Mouse (Mus musculus) forebrain, embryonic 14.5 days (tissue): ENCODE results near the gene Zdhhc20. TPM values are rescaled to one million over a fixed set of nuclear protein-coding genes. Genes with fewer than 3 reads are reported as not detected.
"Not testable (repeated sequence)": the region's sequence is repeated elsewhere in the genome, so short reads cannot be mapped to it uniquely, and the experiment has no call there.

Source experiments
- ATAC-seq: fragments of 200-750 bp; cut with Nextera tagmentation; 2 replicates; pipeline ENCODE4 v1.8.0; 2017; ENCODE audit warnings: mild to moderate bottlenecking, moderate library complexity
- DNase-seq: peaks from one replicate; pipeline ENCODE4 v3.0.0-alpha.2; 2015; ENCODE audit warnings: low spot score
- H3K27ac ChIP-seq: fragments of 300-500 bp; sonication (generic); 2 replicates; pipeline ENCODE4 v1.5.1; 2014; ENCODE audit warnings: low read depth, mild to moderate bottlenecking, control low read depth, low read length, moderate library complexity
- H3K27me3 ChIP-seq: fragments of 300-500 bp; sonication (generic); replicated peaks from 2 replicates; pipeline ENCODE4 v1.6.1; 2014; ENCODE audit warnings: low read length, control low read depth, mixed read lengths; ENCODE audit not compliant: control insufficient read depth, insufficient read depth
- H3K36me3 ChIP-seq: fragments of 300-500 bp; sonication (generic); 2 replicates; pipeline ENCODE4 v1.6.1; 2014; ENCODE audit warnings: low read length, control low read depth; ENCODE audit not compliant: control insufficient read depth, insufficient read depth
- H3K4me1 ChIP-seq: fragments of 300-500 bp; sonication (generic); 2 replicates; pipeline ENCODE4 v1.6.1; 2014; ENCODE audit warnings: antibody characterized with exemption, low read length, control low read depth; ENCODE audit not compliant: control insufficient read depth, insufficient read depth
- H3K4me2 ChIP-seq: fragments of 300-500 bp; sonication (generic); 2 replicates; pipeline ENCODE4 v1.6.1; 2014; ENCODE audit warnings: mild to moderate bottlenecking, control low read depth, low read length
- H3K4me3 ChIP-seq: fragments of 300-500 bp; sonication (generic); 2 replicates; pipeline ENCODE4 v1.5.1; 2014; ENCODE audit warnings: low read depth, low read length, control low read depth
- H3K9ac ChIP-seq: fragments of 300-500 bp; sonication (generic); 2 replicates; pipeline ENCODE4 v1.6.1; 2014; ENCODE audit warnings: mild to moderate bottlenecking, low read length, control low read depth, moderate library complexity
- H3K9me3 ChIP-seq: fragments of 300-500 bp; sonication (generic); replicated peaks from 2 replicates; pipeline ENCODE4 v1.6.1; 2016; ENCODE audit warnings: low read length, control low read depth, mixed read lengths; ENCODE audit not compliant: control insufficient read depth
- WGBS: fragments of 180-500 bp; shearing (Covaris S2); extraction: QIAGEN DNeasy Blood & Tissue Kit; methylation state at CpG from one replicate; pipeline ENCODE4 v1.1.7; 2014; 5-methylcytosine and 5-hydroxymethylcytosine counted together
- polyA plus RNA-seq: library from polyadenylated mRNA; unstranded; fragments of >200 nt; fragmentation: Nextera tagmentation; extraction: Ambion mirVana; gene quantifications from 2 replicates; pipeline ENCODE4 v1.2.1, GENCODE M21; 2014

Gene Zdhhc20
- polyA plus RNA-seq, 1 experiment from 2014 or later: 29.7 TPM

DNA sequence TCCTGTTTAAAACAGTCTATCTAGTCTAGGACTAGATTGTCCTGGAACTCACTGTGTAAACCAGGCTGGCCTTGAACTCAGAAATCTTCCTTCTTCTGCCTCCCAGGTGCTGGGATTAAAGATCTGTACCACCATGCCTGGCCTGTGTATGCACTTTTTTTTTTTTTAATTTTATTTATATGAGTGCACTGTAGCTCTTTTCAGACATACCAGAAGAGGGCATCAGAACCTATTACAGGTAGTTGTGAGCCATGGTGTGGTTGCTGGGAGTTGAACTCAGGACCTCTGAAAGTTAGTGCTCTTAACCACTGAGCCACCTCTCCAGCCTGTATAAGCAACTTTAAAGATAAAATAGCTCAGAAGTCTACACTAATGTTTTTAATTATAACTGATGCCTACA, 9.0 kb downstream of the Zdhhc20 start:
- DNase-seq: no peak
- H3K4me1 ChIP-seq: no peaks in the 10 kb centered on the region
- no peak overlapping the region for H3K27ac ChIP-seq
- H3K4me3 ChIP-seq: no peak overlapping the region
- H3K27me3 ChIP-seq: no peaks in the 10 kb centered on the region
- no peaks in the 10 kb centered on the region for H3K9me3 ChIP-seq
- H3K4me2 ChIP-seq: no peak overlapping the region
- no peaks in the 10 kb centered on the region for H3K36me3 ChIP-seq
- H3K9ac ChIP-seq: no peak overlapping the region
- no peak for ATAC-seq

DNA sequence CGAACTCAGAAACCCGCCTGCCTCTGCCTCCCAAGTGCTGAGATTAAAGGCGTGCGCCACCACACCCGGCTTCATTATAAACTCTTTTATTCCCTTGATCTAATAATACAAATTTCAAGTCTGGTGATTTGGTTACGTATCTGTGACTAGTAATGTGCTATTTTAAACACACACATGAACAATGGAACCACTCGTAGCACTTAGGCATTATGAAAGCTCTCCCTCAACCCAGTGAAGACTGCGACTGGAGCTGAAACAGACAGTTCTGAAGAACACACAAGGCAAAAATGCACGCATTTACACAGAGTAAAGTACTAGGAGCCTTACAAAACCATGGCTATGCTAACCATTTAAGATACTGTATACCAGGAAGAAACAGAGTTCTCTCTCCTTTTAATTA, 12.2 kb downstream of the Zdhhc20 start:
- peaks cover 9% of the 10 kb centered on the region; the same call in 1 of the 2 replicates for H3K36me3 ChIP-seq
- no peaks in the 10 kb centered on the region for H3K4me1 ChIP-seq
- no peak overlapping the region for H3K4me2 ChIP-seq
- no peak overlapping the region for H3K4me3 ChIP-seq
- ATAC-seq: no peak
- no peak for DNase-seq
- H3K27me3 ChIP-seq: no peaks in the 10 kb centered on the region
- no peak overlapping the region for H3K27ac ChIP-seq
- no peaks in the 10 kb centered on the region for H3K9me3 ChIP-seq
- H3K9ac ChIP-seq: no peak overlapping the region
- 92% methylated on average over 9 of the region's 9 CpGs for WGBS

- ATAC-seq: no peak
- Histone ChIP-seq H3K4me3 (no peak overlapping the region), H3K27me3 (no peaks in the 10 kb centered on the region), H3K4me2 (no peak overlapping the region), H3K36me3 (peaks cover 54% of the 10 kb centered on the region), H3K9ac (no peak overlapping the region), H3K9me3 (no peaks in the 10 kb centered on the region), H3K4me1 (no peaks in the 10 kb centered on the region), H3K27ac (no peak overlapping the region)
- 90% methylated on average over 3 of the region's 3 CpGs for WGBS
- no peak for DNase-seq
Measured at GRCm38 (mm10) chr14:57866676-57867276, 23.3 kb downstream of the Zdhhc20 start.

DNA sequence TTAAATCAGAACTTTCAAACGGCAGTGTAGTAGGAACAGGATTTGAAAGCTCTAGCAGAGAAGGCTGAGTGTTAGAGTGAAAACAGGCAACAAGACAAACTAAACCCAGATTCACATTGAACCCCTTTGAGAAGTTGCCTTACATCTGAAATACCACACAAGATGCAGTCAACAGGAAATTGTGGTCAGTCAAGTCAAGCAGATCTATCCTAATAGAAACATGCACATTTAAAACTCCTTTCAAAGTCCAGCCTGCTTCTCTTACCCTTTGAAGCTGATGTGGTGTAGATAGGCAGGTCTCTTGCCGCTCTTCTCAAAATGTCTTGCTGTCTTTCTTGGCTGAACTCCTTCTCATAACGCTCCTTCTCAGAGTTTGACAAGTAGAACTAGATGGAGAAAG, 24.8 kb downstream of the Zdhhc20 start:
- no peaks in the 10 kb centered on the region for H3K9me3 ChIP-seq
- no peak overlapping the region for H3K4me2 ChIP-seq
- no peak for ATAC-seq
- H3K9ac ChIP-seq: no peak overlapping the region
- no peak overlapping the region for H3K4me3 ChIP-seq
- H3K36me3 ChIP-seq: peaks cover 64% of the 10 kb centered on the region
- H3K27ac ChIP-seq: no peak overlapping the region
- 90% methylated on average over 3 of the region's 3 CpGs for WGBS
- no peaks in the 10 kb centered on the region for H3K4me1 ChIP-seq
- H3K27me3 ChIP-seq: no peaks in the 10 kb centered on the region
- no peak for DNase-seq

DNA sequence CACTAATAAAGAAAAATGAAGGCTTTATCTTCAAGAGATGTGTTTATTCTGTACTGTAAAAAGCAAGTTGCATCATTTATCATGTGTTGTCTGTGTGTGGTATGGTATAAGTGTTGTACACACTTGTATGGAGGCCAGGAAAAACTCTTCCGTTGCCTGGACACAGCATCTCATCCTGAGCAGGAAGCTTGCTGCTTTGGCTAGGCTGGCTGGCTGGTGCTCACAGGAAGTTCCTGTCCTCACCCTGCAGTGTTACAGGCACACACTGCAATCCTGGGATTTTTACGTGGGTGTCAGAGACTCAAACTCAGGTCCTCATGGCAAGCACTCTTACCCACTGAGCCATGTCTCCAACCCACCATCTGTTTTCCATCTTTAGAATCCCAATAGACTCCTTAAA, 26.9 kb downstream of the Zdhhc20 start:
- ATAC-seq: no peak
- H3K4me2 ChIP-seq: no peak overlapping the region

DNA sequence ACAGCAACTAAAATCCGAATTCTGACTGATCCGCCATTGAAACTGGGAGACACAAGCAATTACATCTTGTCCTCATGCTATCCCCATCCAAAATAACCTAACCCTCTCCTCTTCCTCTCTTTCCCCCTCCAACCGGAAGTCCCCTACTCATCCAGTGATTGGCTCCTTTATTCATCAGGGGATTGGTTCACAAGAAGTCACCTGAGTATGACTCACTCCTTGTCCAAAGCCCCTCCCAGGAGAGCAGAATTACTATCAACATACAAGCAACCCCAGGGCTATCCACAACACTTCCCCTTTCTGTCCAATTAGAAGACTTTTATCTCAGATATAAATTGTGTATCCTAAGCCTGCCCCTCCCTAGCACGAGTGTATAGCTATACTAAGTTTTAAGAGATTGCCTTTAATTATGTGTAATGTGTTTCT, 28.1 kb downstream of the Zdhhc20 start:
- ATAC-seq (no peak), DNase-seq (no peak)
- Histone ChIP-seq H3K27me3 (no peaks in the 10 kb centered on the region), H3K9me3 (no peaks in the 10 kb centered on the region), H3K4me2 (no peak overlapping the region), H3K4me1 (no peaks in the 10 kb centered on the region), H3K9ac (no peak overlapping the region), H3K4me3 (no peak overlapping the region), H3K27ac (no peak overlapping the region), H3K36me3 (peaks cover 52% of the 10 kb centered on the region)
- WGBS: 94% methylated on average over 4 of the region's 4 CpGs

More for the DNA sequence above, 26.9 kb downstream of the Zdhhc20 start:
- Histone ChIP-seq H3K36me3 (peaks cover 52% of the 10 kb centered on the region), H3K4me1 (no peaks in the 10 kb centered on the region), H3K27ac (no peak overlapping the region), H3K9ac (no peak overlapping the region), H3K4me3 (no peak overlapping the region), H3K9me3 (no peaks in the 10 kb centered on the region), H3K27me3 (no peaks in the 10 kb centered on the region)
- WGBS: 88% methylated on average over 2 of the region's 2 CpGs
- DNase-seq: no peak

DNA sequence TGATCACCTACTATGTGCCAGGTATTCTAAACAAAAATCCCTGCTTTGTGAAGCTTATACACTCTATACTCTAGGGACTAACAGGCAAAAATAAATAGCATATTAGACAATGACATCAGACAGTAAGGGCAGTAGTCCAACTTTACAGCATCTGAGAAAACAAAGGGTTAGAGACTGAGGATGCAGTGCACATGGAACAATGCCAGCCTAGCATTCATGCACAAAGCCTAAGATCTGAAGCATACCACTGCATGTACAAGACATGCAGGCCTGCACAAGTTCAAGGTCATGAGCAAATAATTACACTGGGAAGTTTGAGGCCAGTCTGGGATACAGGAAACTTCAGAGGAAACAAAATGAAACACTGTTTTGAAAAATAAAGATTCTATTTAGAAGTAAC, 30.6 kb downstream of the Zdhhc20 start:
- Histone ChIP-seq H3K27ac (no peak overlapping the region), H3K27me3 (no peaks in the 10 kb centered on the region), H3K4me3 (no peak overlapping the region), H3K4me2 (no peak overlapping the region), H3K4me1 (no peaks in the 10 kb centered on the region), H3K36me3 (peaks cover 43% of the 10 kb centered on the region), H3K9ac (no peak overlapping the region), H3K9me3 (no peaks in the 10 kb centered on the region)
- DNase-seq: no peak
- ATAC-seq: no peak

GRCm38 (mm10) chr14:57858601-57859000, 31.5 kb downstream of the Zdhhc20 start:
- H3K36me3 ChIP-seq: peaks cover 34% of the 10 kb centered on the region
- H3K4me3 ChIP-seq: no peak overlapping the region
- no peaks in the 10 kb centered on the region for H3K27me3 ChIP-seq
- H3K9me3 ChIP-seq: no peaks in the 10 kb centered on the region
- WGBS: 95% methylated on average over 2 of the region's 2 CpGs
- no peak overlapping the region for H3K9ac ChIP-seq
- no peak overlapping the region for H3K4me2 ChIP-seq
- DNase-seq (no peak), ATAC-seq (no peak)
- no peaks in the 10 kb centered on the region for H3K4me1 ChIP-seq
- H3K27ac ChIP-seq: no peak overlapping the region

GRCm38 (mm10) chr14:57856037-57856436, 34.0 kb downstream of the Zdhhc20 start:
- ATAC-seq, H3K4me1 ChIP-seq: not testable (repeated sequence)

More at GRCm38 (mm10) chr14:57856037-57856436, 34.0 kb downstream of the Zdhhc20 start:
- H3K4me3 ChIP-seq, H3K27me3 ChIP-seq, H3K27ac ChIP-seq, DNase-seq, H3K9ac ChIP-seq, H3K9me3 ChIP-seq, H3K4me2 ChIP-seq: not testable (repeated sequence)
- peaks cover 29% of the 10 kb centered on the region for H3K36me3 ChIP-seq
